Mouse (Mus musculus) cerebellum, postnatal 4 days (tissue): Measurements from ENCODE around the gene Tmem79.
A peak's percentile ranks its signal among the peaks of the same experiment; 100 is the strongest.
"Not testable (repeated sequence)": the region's sequence is repeated elsewhere in the genome, so short reads cannot be mapped to it uniquely, and the experiment has no call there.

Source experiments
- DNase-seq, 2 experiments: peaks; one replicate each; pipeline ENCODE4 v3.0.0; 2022; ENCODE audit warnings: low spot score in 2 of 2, mixed read lengths in 1 of 2

The Tmem79 gene

GRCm38 (mm10) chr3:88354396-88355165, 18.6 kb upstream of the Tmem79 start:
- DNase-seq = no peak

GRCm38 (mm10) chr3:88352907-88353306, 17.0 kb upstream of the Tmem79 start:
- DNase-seq = no peak

- no peak for DNase-seq
Observed at GRCm38 (mm10) chr3:88350732-88351131, 14.8 kb upstream of the Tmem79 start.

GRCm38 (mm10) chr3:88339006-88339405, 3.1 kb upstream of the Tmem79 start:
- DNase-seq = no peak

GRCm38 (mm10) chr3:88338316-88338715, 2.4 kb upstream of the Tmem79 start:
- no peak for DNase-seq

GRCm38 (mm10) chr3:88337367-88338020, 1.5 kb upstream of the Tmem79 start:
- DNase-seq = no peak

GRCm38 (mm10) chr3:88335436-88336053, 403 bp downstream of the Tmem79 start:
- DNase-seq = no peak

GRCm38 (mm10) chr3:88334902-88335435, 979 bp downstream of the Tmem79 start:
- DNase-seq = no peak

- no peak for DNase-seq
Observed at GRCm38 (mm10) chr3:88334029-88334658, 1.8 kb downstream of the Tmem79 start.

- DNase-seq = no peak
Observed at GRCm38 (mm10) chr3:88331282-88331681, 4.7 kb downstream of the Tmem79 start.

GRCm38 (mm10) chr3:88328956-88329355, 7.0 kb downstream of the Tmem79 start:
- no peak for DNase-seq

GRCm38 (mm10) chr3:88324951-88325405, 11.0 kb downstream of the Tmem79 start, which contains the start of gene Glmp:
Glmp (plus strand) TSS chr3:88325023.
- peak in 1 of 2 experiments; percentile 30 for DNase-seq

GRCm38 (mm10) chr3:88299172-88299571, 36.8 kb downstream of the Tmem79 start:
- no peak for DNase-seq

- no peak for DNase-seq
Observed at GRCm38 (mm10) chr3:88297321-88297851, 38.6 kb downstream of the Tmem79 start.

- peak; percentile 79 to 95 for DNase-seq
Observed at GRCm38 (mm10) chr3:88296561-88297318, 39.2 kb downstream of the Tmem79 start, which contains the start of the genes Tsacc and Cct3. Tsacc (minus strand) TSS chr3:88296999. Cct3 (plus strand) TSS chr3:88297116.

GRCm38 (mm10) chr3:88296110-88296560, 39.8 kb downstream of the Tmem79 start:
- no peak for DNase-seq

- DNase-seq = not testable (repeated sequence)
Observed at GRCm38 (mm10) chr3:88295272-88295671, 40.7 kb downstream of the Tmem79 start.

GRCm38 (mm10) chr3:88291970-88292369, 44.0 kb downstream of the Tmem79 start:
- DNase-seq = peak in 1 of 2 experiments; percentile 15

GRCm38 (mm10) chr3:88288133-88288713, 47.7 kb downstream of the Tmem79 start:
- not testable (repeated sequence) for DNase-seq

GRCm38 (mm10) chr3:88287110-88287509, 48.8 kb downstream of the Tmem79 start, which contains the start of gene Gm38392:
Gm38392 (minus strand) TSS chr3:88287210.
- no peak for DNase-seq
